24 mouse cellular contexts compared by ENCODE assay signal in the genomic region with DNA sequence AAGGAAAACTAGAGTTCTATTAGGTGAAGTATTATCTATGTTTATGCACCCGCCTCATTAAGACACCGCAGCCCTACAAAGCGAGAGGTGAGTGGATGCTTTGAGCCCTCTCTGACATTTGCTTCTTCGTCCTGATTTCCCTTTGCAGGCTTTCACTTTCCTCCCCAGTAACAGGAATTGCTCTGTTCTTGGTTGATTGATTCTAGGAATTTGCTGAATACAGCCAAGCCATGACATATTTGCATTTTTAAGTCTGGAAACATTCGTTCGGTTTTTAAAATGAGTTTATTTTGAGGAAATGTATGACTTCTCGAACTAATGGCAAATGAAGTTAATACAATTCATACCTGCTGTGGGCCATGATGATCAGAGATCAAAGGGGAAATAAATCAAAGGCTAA.
DNase-seq lines count a peak whose midpoint lies in the region; ATAC-seq and TF ChIP-seq lines count a peak whose summit lies in the region.
"Had no signal": no experiment of that assay in that cellular context is flagged by ENCODE, and none has a peak within 500 bp of the region (broad histone marks: within the 10 kb centered on the region; RNA-seq: fewer than 3 reads in every experiment).

No protein-coding gene starts in this region.

- H3K9me3 ChIP-seq in kidney, embryonic 15.5 days (replicated peaks), result no peaks in the 10 kb centered on the region
- no peaks in the 10 kb centered on the region for H3K9me3 ChIP-seq in kidney, postnatal 0 days (replicated peaks; ENCODE audit: low read length)
- no peaks in the 10 kb centered on the region for H3K9me3 ChIP-seq in intestine, postnatal 0 days (ENCODE audit: control insufficient read depth)
- H3K9me3 ChIP-seq: embryonic facial prominence, embryonic 10.5 days; embryonic facial prominence, embryonic 12.5 days; forebrain, embryonic 13.5 days; forebrain, embryonic 15.5 days; G1E had no signal

- no peak overlapping the region; the same call in 1 of the 2 replicates for H3K4me2 ChIP-seq in kidney, embryonic 15.5 days
- H3K4me2 ChIP-seq in kidney, postnatal 0 days (ENCODE audit: low read length), result peak overlapping the region; percentile 6
- H3K4me2 ChIP-seq in intestine, postnatal 0 days (replicated peaks; ENCODE audit: low read depth), result no peak overlapping the region
- H3K4me2 ChIP-seq: embryonic facial prominence, embryonic 12.5 days; forebrain, embryonic 13.5 days; forebrain, embryonic 15.5 days had no signal

- H3K27ac ChIP-seq in kidney, adult 2 months (ENCODE audit: insufficient read depth, low read depth, low read length), result no peak overlapping the region
- H3K27ac ChIP-seq in kidney, embryonic 15.5 days, result no peak overlapping the region
- no peak overlapping the region for H3K27ac ChIP-seq in kidney, postnatal 0 days
- H3K27ac ChIP-seq in intestine, postnatal 0 days (ENCODE audit: low read depth, low read length), result no peak overlapping the region
- H3K27ac ChIP-seq: embryonic facial prominence, embryonic 10.5 days; embryonic facial prominence, embryonic 12.5 days; forebrain, embryonic 13.5 days; forebrain, embryonic 15.5 days had no signal

- ATAC-seq in kidney, embryonic 15.5 days (replicated peaks; ENCODE audit: low FRiP score), result no peak
- ATAC-seq in kidney, postnatal 0 days (replicated peaks; ENCODE audit: low FRiP score, low read depth), result no peak
- no peak for ATAC-seq in intestine, postnatal 0 days
- ATAC-seq: activated CD4-positive, CD25-positive, alpha-beta regulatory T cell, adult 4 months; CD4-positive, CD25-positive, alpha-beta regulatory T cell, adult 4 months; forebrain, embryonic 13.5 days; forebrain, embryonic 15.5 days had no signal

- H3K36me3 ChIP-seq in kidney, adult 2 months (ENCODE audit: control insufficient read depth, insufficient read depth, low read length), result no peaks in the 10 kb centered on the region
- H3K36me3 ChIP-seq in kidney, embryonic 15.5 days, result no peaks in the 10 kb centered on the region
- no peaks in the 10 kb centered on the region for H3K36me3 ChIP-seq in kidney, postnatal 0 days (ENCODE audit: insufficient read depth, low read length)
- H3K36me3 ChIP-seq in intestine, postnatal 0 days (ENCODE audit: control insufficient read depth, insufficient read depth), result no peaks in the 10 kb centered on the region
- H3K36me3 ChIP-seq: embryonic facial prominence, embryonic 10.5 days; embryonic facial prominence, embryonic 12.5 days; forebrain, embryonic 15.5 days; G1E had no signal

- peak; percentile 14 for DNase-seq in kidney, adult 2 months
- DNase-seq in kidney, postnatal 0 days (ENCODE audit: low spot score), result peak; percentile 49
- no peak for DNase-seq in kidney, adult 11 months
- DNase-seq in Muller cell, postnatal 12 days (ENCODE audit: inconsistent ontology term), result peak; percentile 60
- peak; percentile 9 for DNase-seq in mesoderm, embryonic 11.5 days (ENCODE audit: low read depth, low spot score)
- DNase-seq: adrenal gland, adult 8-10 months; adrenal gland, postnatal 14 days; adrenal gland, postnatal 36 days; B cell, adult 2 months; cerebellum, adult 11-12 months; cerebellum, adult 2 months; cerebellum, adult 9-10 months; cerebellum, postnatal 10 days; cerebellum, postnatal 25 days had no signal

- TF ChIP-seq CTCF in kidney, adult 2 months (conservative IDR thresholded peaks at IDR 0.05; ENCODE audit: insufficient read depth, insufficient read length, low read depth, low read length), result no peak
- TF ChIP-seq CTCF in kidney, postnatal 0 days (IDR thresholded peaks at IDR 0.05; ENCODE audit: low read depth), result no peak
- TF ChIP-seq CTCF in intestine, postnatal 0 days (IDR thresholded peaks at IDR 0.05; ENCODE audit: low read depth), result no peak

- H3K4me1 ChIP-seq in kidney, adult 2 months (ENCODE audit: control insufficient read depth, insufficient read depth, low read length), result peaks cover 6% of the 10 kb centered on the region; the same call in 1 of the 2 replicates
- H3K4me1 ChIP-seq in kidney, embryonic 15.5 days, result 0 out of 2 replicates have a peak, but pooled peaks cover 4% of the 10 kb centered on the region
- H3K4me1 ChIP-seq in kidney, postnatal 0 days (replicated peaks; ENCODE audit: insufficient read depth, low read length), result no peaks in the 10 kb centered on the region
- no peaks in the 10 kb centered on the region for H3K4me1 ChIP-seq in intestine, postnatal 0 days (replicated peaks; ENCODE audit: control insufficient read depth, insufficient read depth, low read length)

- 30% methylated on average over 7 of the region's 7 CpGs for WGBS in kidney, adult 2 months
- WGBS in kidney, embryonic 15.5 days, result 53% methylated on average over 7 of the region's 7 CpGs
- 42% methylated on average over 7 of the region's 7 CpGs for WGBS in kidney, postnatal 0 days
- 72% methylated on average over 7 of the region's 7 CpGs for WGBS in intestine, postnatal 0 days

- no peak overlapping the region for H3K4me3 ChIP-seq in kidney, adult 2 months (ENCODE audit: insufficient read depth, low read depth, low read length)
- H3K4me3 ChIP-seq in kidney, embryonic 15.5 days (replicated peaks), result no peak overlapping the region
- no peak overlapping the region for H3K4me3 ChIP-seq in kidney, postnatal 0 days (replicated peaks; ENCODE audit: low read depth, low read length)
- H3K4me3 ChIP-seq in intestine, postnatal 0 days (ENCODE audit: low read depth, low read length), result no peak overlapping the region
- H3K4me3 ChIP-seq: embryonic facial prominence, embryonic 10.5 days; embryonic facial prominence, embryonic 12.5 days; forebrain, embryonic 13.5 days; forebrain, embryonic 15.5 days had no signal

- H3K27me3 ChIP-seq in kidney, adult 2 months (replicated peaks; ENCODE audit: control insufficient read depth, insufficient read depth, low read length), result no peaks in the 10 kb centered on the region; the same call in 1 of the 2 replicates
- H3K27me3 ChIP-seq in kidney, embryonic 15.5 days, result no peaks in the 10 kb centered on the region
- H3K27me3 ChIP-seq in kidney, postnatal 0 days (ENCODE audit: insufficient read depth, low read length), result no peaks in the 10 kb centered on the region
- H3K27me3 ChIP-seq in intestine, postnatal 0 days (replicated peaks; ENCODE audit: control insufficient read depth, insufficient read depth, low read length), result no peaks in the 10 kb centered on the region
- H3K27me3 ChIP-seq: CH12.LX; embryonic facial prominence, embryonic 12.5 days; forebrain, embryonic 13.5 days had no signal

- TF ChIP-seq POLR2A in kidney, adult 2 months (IDR thresholded peaks at IDR 0.05; ENCODE audit: low read depth, low read length), result no peak

- H3K9ac ChIP-seq in kidney, embryonic 15.5 days, result no peak overlapping the region
- no peak overlapping the region for H3K9ac ChIP-seq in kidney, postnatal 0 days (ENCODE audit: low read depth, low read length)
- H3K9ac ChIP-seq in intestine, postnatal 0 days (ENCODE audit: low read depth, low read length), result no peak overlapping the region
- H3K9ac ChIP-seq: embryonic facial prominence, embryonic 12.5 days; forebrain, embryonic 13.5 days; forebrain, embryonic 15.5 days had no signal
